Mouse (Mus musculus): ENCODE results near the gene 1500009L16Rik. TPM values are rescaled to one million over a fixed set of nuclear protein-coding genes. Genes with fewer than 3 reads are reported as not detected.

1500009L16Rik gene
- polyA plus RNA-seq, 1 experiment from 2014 or later: 61.5 TPM

DNA sequence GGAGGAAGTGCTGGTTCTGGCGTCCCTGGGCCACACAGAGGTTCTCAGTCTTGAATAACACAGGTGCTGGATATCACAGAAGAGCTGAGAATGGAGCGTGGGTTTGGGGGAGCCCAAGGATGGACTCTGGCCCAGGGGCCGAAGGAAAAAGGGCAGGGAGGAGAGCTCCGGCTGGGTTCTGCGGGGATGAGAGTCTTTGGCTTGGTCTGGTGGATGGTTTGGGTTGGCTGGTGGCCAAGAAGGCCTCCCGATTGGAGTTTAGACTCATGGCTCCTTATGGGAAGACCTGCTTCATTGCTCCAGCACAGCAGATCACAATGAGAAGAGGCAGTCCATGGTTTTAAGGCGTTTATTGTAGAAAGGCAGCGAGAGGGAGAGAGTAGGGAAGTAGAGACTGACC is 84.6 kb downstream of the 1500009L16Rik start:
- Histone ChIP-seq H3K4me1 (ENCODE audit: control insufficient read depth, insufficient read depth, low read length) (peaks cover 6% of the 10 kb centered on the region), H3K4me2 (ENCODE audit: low read length) (no peak overlapping the region), H3K9ac (ENCODE audit: low read length) (no peak overlapping the region), H3K36me3 (ENCODE audit: control insufficient read depth, insufficient read depth, low read length) (no peaks in the 10 kb centered on the region), H3K27me3 (replicated peaks; ENCODE audit: control insufficient read depth, insufficient read depth, low read length) (no peaks in the 10 kb centered on the region), H3K4me3 (ENCODE audit: low read depth, low read length) (no peak overlapping the region), H3K27ac (ENCODE audit: low read depth, low read length) (no peak overlapping the region), H3K9me3 (replicated peaks; ENCODE audit: control insufficient read depth, low read length) (no peaks in the 10 kb centered on the region)
- ATAC-seq (no peak), DNase-seq (ENCODE audit: low spot score) (no peak)
- WGBS: 87% methylated on average over 8 of the region's 8 CpGs

Other genes starting within 250 kb of the 1500009L16Rik start
- gene Aldh1l2, start 188.7 kb upstream of the 1500009L16Rik start, polyA plus RNA-seq (2014; fragmentation: Nextera tagmentation; extraction: Ambion mirVana): 10.5 and 14.2 TPM in 2 replicates
- gene Washc4, start 179.1 kb upstream of the 1500009L16Rik start, polyA plus RNA-seq (2014; fragmentation: Nextera tagmentation; extraction: Ambion mirVana): 22.3 and 25.8 TPM in 2 replicates
- gene Appl2, start 74.1 kb upstream of the 1500009L16Rik start, polyA plus RNA-seq (2014; fragmentation: Nextera tagmentation; extraction: Ambion mirVana): 20.2 and 23.2 TPM in 2 replicates